Mouse (Mus musculus): ENCODE data around the gene Gm5741.

GRCm38 (mm10) chr8:85095051-85095450 is 27.3 kb upstream of the Gm5741 start:
- TF ChIP-seq CTCF (IDR thresholded peaks at IDR 0.05; ENCODE audit: control insufficient read depth, insufficient read depth, insufficient replicate concordance, low read depth, low read length) = no peak
- TF ChIP-seq POLR2A (IDR thresholded peaks at IDR 0.05; ENCODE audit: control insufficient read depth, low read depth, low read length) = no peak
